ENCODE assay signal across 8 mouse cellular contexts in the genomic region with DNA sequence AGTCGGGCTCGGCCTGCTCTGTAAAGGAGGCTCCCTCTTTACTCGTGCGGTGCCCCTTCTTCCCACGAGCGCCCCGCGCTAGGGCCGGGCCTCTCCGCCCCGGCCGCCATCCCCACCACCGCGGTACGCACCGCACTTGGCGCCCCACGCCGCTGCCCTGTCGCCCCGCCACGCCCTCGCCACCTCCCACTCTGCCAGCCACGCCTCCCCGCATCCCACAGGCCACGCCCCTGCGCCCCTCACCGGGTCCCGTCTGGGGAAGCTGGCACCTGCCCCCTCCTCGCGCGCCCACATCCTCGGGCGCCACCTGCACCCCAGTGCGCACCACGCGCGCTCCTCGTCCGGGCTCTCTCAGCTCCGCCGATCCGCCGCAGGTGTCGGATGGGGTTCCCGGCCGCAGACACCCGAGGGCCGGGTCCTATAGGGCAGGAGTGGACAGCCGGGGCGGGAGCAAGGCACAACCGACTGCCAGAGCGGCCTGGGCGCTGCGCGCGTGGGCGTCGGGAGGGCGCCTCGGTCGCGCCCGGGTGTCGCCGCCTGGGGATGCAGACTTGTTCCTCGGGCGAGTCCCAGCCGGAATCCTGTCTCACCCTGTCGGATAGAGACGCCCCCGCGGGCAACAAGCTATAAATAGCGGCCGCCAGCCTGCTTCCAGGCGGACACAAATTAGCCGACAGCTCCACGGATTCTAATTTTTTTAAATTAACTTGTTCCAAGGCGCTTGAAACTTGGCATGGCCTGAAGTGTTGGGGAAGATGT. TPM values are rescaled to one million over a fixed set of nuclear protein-coding genes. Genes with fewer than 3 reads are reported as not detected.
DNase-seq lines count a peak whose midpoint lies in the region; ATAC-seq and TF ChIP-seq lines count a peak whose summit lies in the region.

A gene (minus strand): TSS at position 538 of the 759 bp plus-strand sequence.

- H3K27ac ChIP-seq in layer of hippocampus, adult 2 months, result no peak within 1 kb of the TSS
- H3K27ac ChIP-seq in heart, embryonic 10.5 days, result peak within 1 kb of the TSS; percentile 74
- no peak within 1 kb of the TSS for H3K27ac ChIP-seq in midbrain, embryonic 13.5 days

- H3K9ac ChIP-seq in midbrain, embryonic 13.5 days (replicated peaks), result peak within 1 kb of the TSS; percentile 56

- H3K9me3 ChIP-seq in heart, embryonic 10.5 days, result no peaks in the 10 kb centered on the region
- H3K9me3 ChIP-seq in midbrain, embryonic 13.5 days, result no peaks in the 10 kb centered on the region

- no peak for TF ChIP-seq CTCF in layer of hippocampus, adult 2 months (conservative IDR thresholded peaks at IDR 0.05)

- H3K36me3 ChIP-seq in heart, embryonic 10.5 days, result no peaks in the 10 kb centered on the region
- H3K36me3 ChIP-seq in midbrain, embryonic 13.5 days, result no peaks in the 10 kb centered on the region

- H3K4me3 ChIP-seq in layer of hippocampus, adult 2 months, result peak within 1 kb of the TSS; percentile 50
- peak within 1 kb of the TSS; percentile 78 for H3K4me3 ChIP-seq in heart, embryonic 10.5 days
- peak within 1 kb of the TSS; percentile 49 for H3K4me3 ChIP-seq in midbrain, embryonic 13.5 days (replicated peaks)

- peaks cover 58% of the 10 kb centered on the region for H3K27me3 ChIP-seq in heart, embryonic 10.5 days (ENCODE audit: insufficient read depth, poor library complexity, severe bottlenecking)
- H3K27me3 ChIP-seq in midbrain, embryonic 13.5 days, result peaks cover 44% of the 10 kb centered on the region

- WGBS in heart, embryonic 10.5 days, result 1% methylated on average over 79 of the region's 79 CpGs
- WGBS in midbrain, embryonic 13.5 days, result under 1% methylated on average over 79 of the region's 79 CpGs

- no peak for DNase-seq in layer of hippocampus, adult 2 months (ENCODE audit: low spot score in 2 of 2)
- DNase-seq in layer of hippocampus, adult 11-12 months (ENCODE audit: low spot score), result no peak
- DNase-seq in embryo, embryonic 10 days (ENCODE audit: low spot score), result peak; percentile 56
- DNase-seq in heart, embryonic 10.5 days (ENCODE audit: low spot score), result peak; percentile 79
- DNase-seq in kidney, postnatal 36 days, result peak; percentile 7 to 30
- DNase-seq in testis, postnatal 10 days (ENCODE audit: low spot score), result peak; percentile 77
- DNase-seq in natural killer cell, adult 2 months (ENCODE audit: low spot score in 2 of 2), result no peak

- ATAC-seq in midbrain, embryonic 13.5 days, result peak; percentile 56; the same call in 1 of the 2 replicates

- peak within 1 kb of the TSS; percentile 86 for H3K4me2 ChIP-seq in midbrain, embryonic 13.5 days (replicated peaks)

- peaks cover 13% of the 10 kb centered on the region for H3K4me1 ChIP-seq in heart, embryonic 10.5 days
- peaks cover 12% of the 10 kb centered on the region for H3K4me1 ChIP-seq in midbrain, embryonic 13.5 days (replicated peaks)

RNA-seq across cellular contexts. Expression of the gene that starts here (rescaled TPM):
- total RNA-seq in layer of hippocampus, adult 2 months (2021), result under 1 TPM; 0.32 to 0.33 TPM
- polyA plus RNA-seq in heart, embryonic 10.5 days (2016; fragmentation: Nextera tagmentation; extraction: Ambion mirVana), result 2.5 and 4.0 TPM in 2 replicates
- 0.51 and 0.73 TPM in 2 replicates for polyA plus RNA-seq in midbrain, embryonic 13.5 days (2015; fragmentation: Nextera tagmentation; extraction: Ambion mirVana)

Comparison
In these comparisons a context has a peak if more than half of its experiments do, and no peak if none do; other contexts are left out.
1. Peak in ATAC-seq, H3K4me3 ChIP-seq, H3K9ac ChIP-seq and H3K4me2 ChIP-seq in midbrain, embryonic 13.5 days; RNA of the gene not detected or under 1 TPM.
2. DNase-seq: peak in embryo, embryonic 10 days (single experiment), heart, embryonic 10.5 days (single experiment), kidney, postnatal 36 days (2 of 2) and testis, postnatal 10 days (single experiment); none in layer of hippocampus, adult 2 months (0 of 2), layer of hippocampus, adult 11-12 months (single experiment) and natural killer cell, adult 2 months (0 of 2).
3. Peak in every context shown above with its lines, with median percentiles within 50 percentile points of each other: H3K4me3 ChIP-seq.